Mouse (Mus musculus): ENCODE results near the gene Arhgef12. TPM values are rescaled to one million over a fixed set of nuclear protein-coding genes. Genes with fewer than 3 reads are reported as not detected.

The Arhgef12 gene
- total and polyA plus RNA-seq, 3 experiments: 11.8 to 33.5 (median 14.7) TPM

GRCm38 (mm10) chr9:43021515-43022251 is 85.4 kb downstream of the Arhgef12 start:
- no peaks in the 10 kb centered on the region for H3K27me3 ChIP-seq (ENCODE audit: control insufficient read depth in 1 of 2, insufficient read depth in 2 of 2, low read length in 2 of 2)
- no peaks in the 10 kb centered on the region; a peak in 1 of 4 replicates for H3K36me3 ChIP-seq (ENCODE audit: control insufficient read depth in 1 of 2, insufficient read depth in 2 of 2, low read length in 2 of 2)
- H3K9me3 ChIP-seq (replicated peaks; ENCODE audit: insufficient read depth, low read length): no peaks in the 10 kb centered on the region
- H3K79me2 ChIP-seq (ENCODE audit: control insufficient read depth, insufficient read depth, low read length, poor library complexity): no peaks in the 10 kb centered on the region
- H3K4me3 ChIP-seq (ENCODE audit: control insufficient read depth in 1 of 2, insufficient read depth in 1 of 2, low read depth in 2 of 2, low read length in 2 of 2): no peak overlapping the region
- no peaks in the 10 kb centered on the region for H3K4me1 ChIP-seq (ENCODE audit: control insufficient read depth in 1 of 2, insufficient read depth in 2 of 2, low read length in 2 of 2)
- DNase-seq (ENCODE audit: low read depth, low spot score): no peak
- H3K27ac ChIP-seq (ENCODE audit: control insufficient read depth, low read depth, low read length): no peak overlapping the region
- TF ChIP-seq MEF2A (IDR thresholded peaks at IDR 0.05; ENCODE audit: extremely low read depth, insufficient replicate concordance, low read depth, low read length, poor library complexity, severe bottlenecking): no peak
- TF ChIP-seq USF2 (IDR thresholded peaks at IDR 0.05; ENCODE audit: borderline replicate concordance in 1 of 2, insufficient read depth in 1 of 2, low read depth in 1 of 2, low read length in 2 of 2): no peak
- no peak for TF ChIP-seq ETS1 (IDR thresholded peaks at IDR 0.05; ENCODE audit: low read depth, low read length)
- no peak for TF ChIP-seq HCFC1 (IDR thresholded peaks at IDR 0.05; ENCODE audit: low read depth, low read length)
- TF ChIP-seq MAZ (IDR thresholded peaks at IDR 0.05; ENCODE audit: low read depth, low read length): no peak
- TF ChIP-seq ZMIZ1 (IDR thresholded peaks at IDR 0.05; ENCODE audit: low read depth, low read length): no peak
- no peak for TF ChIP-seq MYB (IDR thresholded peaks at IDR 0.05; ENCODE audit: low read depth, low read length)
- no peak for TF ChIP-seq ZC3H11A (IDR thresholded peaks at IDR 0.05; ENCODE audit: low read depth, low read length)
- TF ChIP-seq POLR2AphosphoS5 (IDR thresholded peaks at IDR 0.05; ENCODE audit: borderline replicate concordance, low read depth, low read length): no peak
- no peak for TF ChIP-seq NELFE (IDR thresholded peaks at IDR 0.05; ENCODE audit: low read depth, low read length)
- TF ChIP-seq USF1 (IDR thresholded peaks at IDR 0.05; ENCODE audit: low read depth, low read length): no peak
- no peak for TF ChIP-seq E2F4 (IDR thresholded peaks at IDR 0.05; ENCODE audit: borderline replicate concordance, low read depth, low read length)
- TF ChIP-seq RAD21 (IDR thresholded peaks at IDR 0.05; ENCODE audit: low read depth, low read length): no peak
- TF ChIP-seq KAT2A (conservative IDR thresholded peaks at IDR 0.05; ENCODE audit: low read depth, low read length): no peak
- TF ChIP-seq POLR2A (IDR thresholded peaks at IDR 0.05; ENCODE audit: control insufficient read depth in 1 of 2, insufficient read depth in 1 of 2, low read depth in 1 of 2, low read length in 2 of 2, poor library complexity in 1 of 2): no peak
- TF ChIP-seq ZNF384 (IDR thresholded peaks at IDR 0.05; ENCODE audit: low read depth, low read length): no peak
- TF ChIP-seq MAX (IDR thresholded peaks at IDR 0.05; ENCODE audit: low read length): no peak
- no peak for TF ChIP-seq SMC3 (IDR thresholded peaks at IDR 0.05; ENCODE audit: low read depth, low read length)
- no peak overlapping the region for H3K9ac ChIP-seq (ENCODE audit: control insufficient read depth, low read depth, low read length, poor library complexity, severe bottlenecking)

- no peak for DNase-seq (ENCODE audit: low read depth, low spot score)
- H3K4me1 ChIP-seq (ENCODE audit: control insufficient read depth in 1 of 2, insufficient read depth in 2 of 2, low read length in 2 of 2): no peaks in the 10 kb centered on the region
- H3K9me3 ChIP-seq (replicated peaks; ENCODE audit: insufficient read depth, low read length): no peaks in the 10 kb centered on the region
- TF ChIP-seq EP300 (IDR thresholded peaks at IDR 0.05; ENCODE audit: low read depth in 1 of 2, low read length in 2 of 2) (no peak), TAL1 (IDR thresholded peaks at IDR 0.05; ENCODE audit: low read length) (no peak), ELF1 (IDR thresholded peaks at IDR 0.05; ENCODE audit: low read depth, low read length) (no peak), E2F4 (IDR thresholded peaks at IDR 0.05; ENCODE audit: borderline replicate concordance, low read depth, low read length) (no peak), ZC3H11A (IDR thresholded peaks at IDR 0.05; ENCODE audit: low read depth, low read length) (no peak), GABPA (IDR thresholded peaks at IDR 0.05; ENCODE audit: low read depth, low read length) (no peak), CHD1 (IDR thresholded peaks at IDR 0.05; ENCODE audit: low read depth, low read length) (no peak), NRF1 (IDR thresholded peaks at IDR 0.05; ENCODE audit: insufficient read depth, low read depth, low read length, poor library complexity, severe bottlenecking) (no peak), NELFE (IDR thresholded peaks at IDR 0.05; ENCODE audit: low read depth, low read length) (no peak), MEF2A (IDR thresholded peaks at IDR 0.05; ENCODE audit: extremely low read depth, insufficient replicate concordance, low read depth, low read length, poor library complexity, severe bottlenecking) (no peak), UBTF (IDR thresholded peaks at IDR 0.05; ENCODE audit: borderline replicate concordance, insufficient read depth, low read depth, low read length) (no peak), MYB (IDR thresholded peaks at IDR 0.05; ENCODE audit: low read depth, low read length) (no peak)
- no peaks in the 10 kb centered on the region for H3K27me3 ChIP-seq (ENCODE audit: control insufficient read depth in 1 of 2, insufficient read depth in 2 of 2, low read length in 2 of 2)
- H3K27ac ChIP-seq (ENCODE audit: control insufficient read depth, low read depth, low read length): no peak overlapping the region
- H3K4me3 ChIP-seq (ENCODE audit: control insufficient read depth in 1 of 2, insufficient read depth in 1 of 2, low read depth in 2 of 2, low read length in 2 of 2): no peak overlapping the region
- no peaks in the 10 kb centered on the region for H3K79me2 ChIP-seq (ENCODE audit: control insufficient read depth, insufficient read depth, low read length, poor library complexity)
- H3K36me3 ChIP-seq (ENCODE audit: control insufficient read depth in 1 of 2, insufficient read depth in 2 of 2, low read length in 2 of 2): peaks cover 0 to under 1% of the 10 kb centered on the region in 2 experiments; a peak in 1 of 4 replicates
- no peak overlapping the region for H3K9ac ChIP-seq (ENCODE audit: control insufficient read depth, low read depth, low read length, poor library complexity, severe bottlenecking)
Observed at GRCm38 (mm10) chr9:43019656-43020055, 87.4 kb downstream of the Arhgef12 start.

Measured in MEL (cell line).